Comparison of ENCODE assay signal across 8 mouse cellular contexts in genomic region chr17:12991194-12991634, GRCm38 (mm10). TPM values are rescaled to one million over a fixed set of nuclear protein-coding genes. Genes with fewer than 3 reads are reported as not detected.
DNase-seq lines count a peak whose midpoint lies in the region; TF ChIP-seq lines count a peak whose summit lies in the region.

No protein-coding gene starts in this region.

- H3K9ac ChIP-seq in liver, adult 2 months (ENCODE audit: low read depth, low read length), result peak overlapping the region; percentile 100

- peaks cover 10% of the 10 kb centered on the region; the same call in 1 of the 2 replicates for H3K4me1 ChIP-seq in liver, adult 2 months (ENCODE audit: control insufficient read depth, insufficient read depth, low read length)

- under 1% methylated on average over 12 of the region's 12 CpGs for WGBS in liver, adult 2 months

- no peak for TF ChIP-seq CTCF in liver, adult 2 months (IDR thresholded peaks at IDR 0.05; ENCODE audit: low read depth, low read length)

- H3K36me3 ChIP-seq in liver, adult 2 months (ENCODE audit: control insufficient read depth, insufficient read depth, low read length), result no peaks in the 10 kb centered on the region
- no peaks in the 10 kb centered on the region for H3K36me3 ChIP-seq in myocyte (ENCODE audit: control insufficient read depth, insufficient read depth)

- H3K79me2 ChIP-seq in liver, adult 2 months (ENCODE audit: control insufficient read depth, insufficient read depth, low read length), result peaks cover 17% of the 10 kb centered on the region; the same call in 1 of the 2 replicates
- H3K79me2 ChIP-seq in myocyte (ENCODE audit: control insufficient read depth, insufficient read depth), result peaks cover 55% of the 10 kb centered on the region

- no peak for TF ChIP-seq POLR2A in liver, adult 2 months (IDR thresholded peaks at IDR 0.05; ENCODE audit: extremely low read depth, insufficient read depth, low read length)
- TF ChIP-seq POLR2A in myocyte (IDR thresholded peaks at IDR 0.05; ENCODE audit: insufficient read length, low read depth), result no peak

- H3K27ac ChIP-seq in liver, adult 2 months (replicated peaks; ENCODE audit: insufficient read depth, low read depth, low read length), result peak overlapping the region; percentile 99

- DNase-seq in spleen, adult 18-20 months, result peak; percentile 35 to 51
- no peak for DNase-seq in spleen, adult 12 weeks (ENCODE audit: low spot score)
- DNase-seq in embryo, embryonic 9.5 days (ENCODE audit: extremely low spot score), result peak; percentile 19
- DNase-seq in heart, postnatal 4 days, result peak; percentile 30
- peak; percentile 27 for DNase-seq in liver, adult 2 months (ENCODE audit: extremely low read depth, low read depth, low spot score)
- no peak for DNase-seq in urinary bladder, postnatal 25 days (ENCODE audit: low spot score)
- no peak for DNase-seq in testis, postnatal 10 days (ENCODE audit: low spot score)

- peak overlapping the region; percentile 94 for H3K4me2 ChIP-seq in myocyte (ENCODE audit: low read depth)

- H3ac ChIP-seq in myocyte (ENCODE audit: control insufficient read depth, insufficient read length), result peak overlapping the region; percentile 59

- H3K27me3 ChIP-seq in liver, adult 2 months (ENCODE audit: control insufficient read depth, insufficient read depth, low read length), result no peaks in the 10 kb centered on the region
- H3K27me3 ChIP-seq in myocyte (ENCODE audit: control insufficient read depth, insufficient read depth, insufficient read length), result no peaks in the 10 kb centered on the region

- peak overlapping the region; percentile 89 for H3K4me3 ChIP-seq in liver, adult 2 months (ENCODE audit: insufficient read depth, low read depth, low read length)
- peak overlapping the region; percentile 67 for H3K4me3 ChIP-seq in myocyte

TF ChIP-seq in myocyte, 11 proteins besides CTCF, POLR2A, EP300 and RAD21:
- TF ChIP-seq MYOG (IDR thresholded peaks at IDR 0.05; ENCODE audit: control insufficient read depth in 1 of 3, insufficient read depth in 1 of 3, insufficient read length in 2 of 3, low read depth in 2 of 3) (no peak), USF1 (IDR thresholded peaks at IDR 0.05; ENCODE audit: low read depth) (no peak), CEBPB (IDR thresholded peaks at IDR 0.05; ENCODE audit: insufficient read depth, poor library complexity, severe bottlenecking) (no peak), REST (IDR thresholded peaks at IDR 0.05; ENCODE audit: insufficient read depth, insufficient read length) (no peak), MAX (IDR thresholded peaks at IDR 0.05; ENCODE audit: low read depth) (no peak), E2F4 (IDR thresholded peaks at IDR 0.05; ENCODE audit: insufficient read depth) (no peak), SRF (IDR thresholded peaks at IDR 0.05; ENCODE audit: control insufficient read depth, insufficient read length, low read depth) (no peak), TCF12 (IDR thresholded peaks at IDR 0.05; ENCODE audit: insufficient read depth, poor library complexity, severe bottlenecking) (no peak), MYOD1 (IDR thresholded peaks at IDR 0.05; ENCODE audit: control insufficient read depth in 1 of 3, insufficient read length in 2 of 3, low read depth in 2 of 3) (no peak)
TF ChIP-seq in myocyte: peak in this region for 0.

RNA-seq across cellular contexts. Expression of gene Wtap, which starts 2.8 kb away (rescaled TPM):
- total RNA-seq in heart, postnatal 4 days (2021), result 10 to 100 TPM; 54.9 to 56.8 TPM
- 32.0 and 32.6 TPM in 2 replicates for total RNA-seq in liver, adult 2 months (2014; rRNA removed)
- polyA plus RNA-seq in liver, adult 2 months (2012; rRNA removed), result 7.8 and 7.9 TPM in 2 replicates
- 21.3 TPM for polyA plus RNA-seq in myocyte (2012; fragmentation: generic; extraction: Trizol)

RNA-seq across cellular contexts. Expression of gene Sod2, which starts 15.4 kb away (rescaled TPM):
- 100 to 1,000 TPM; 589 to 631 TPM for total RNA-seq in heart, postnatal 4 days (2021)
- 169 and 338 TPM in 2 replicates for total RNA-seq in liver, adult 2 months (2014; rRNA removed)
- 593 and 597 TPM in 2 replicates for polyA plus RNA-seq in liver, adult 2 months (2012; rRNA removed)
- polyA plus RNA-seq in myocyte (2012; fragmentation: generic; extraction: Trizol), result 172 TPM

RNA-seq across cellular contexts. Expression of gene Acat2, which starts 30.7 kb away (rescaled TPM):
- 10 to 100 TPM; 20.3 to 21.1 TPM for total RNA-seq in heart, postnatal 4 days (2021)
- total RNA-seq in liver, adult 2 months (2014; rRNA removed), result 75.1 and 75.7 TPM in 2 replicates
- 44.6 and 45.9 TPM in 2 replicates for polyA plus RNA-seq in liver, adult 2 months (2012; rRNA removed)
- polyA plus RNA-seq in myocyte (2012; fragmentation: generic; extraction: Trizol), result 81.9 TPM

RNA-seq across cellular contexts. Expression of gene Acat3, which starts 50.8 kb away (rescaled TPM):
- total RNA-seq in heart, postnatal 4 days (2021), result not detected
- 255 and 271 TPM in 2 replicates for total RNA-seq in liver, adult 2 months (2014; rRNA removed)
- polyA plus RNA-seq in liver, adult 2 months (2012; rRNA removed), result 178 and 179 TPM in 2 replicates
- polyA plus RNA-seq in myocyte (2012; fragmentation: generic; extraction: Trizol), result 0.76 TPM

Comparison
In these comparisons a context has a peak if more than half of its experiments do, and no peak if none do; other contexts are left out.
1. DNase-seq: peak in spleen, adult 18-20 months (2 of 2), embryo, embryonic 9.5 days (single experiment), heart, postnatal 4 days (single experiment) and liver, adult 2 months (single experiment); none in spleen, adult 12 weeks (single experiment), urinary bladder, postnatal 25 days (single experiment) and testis, postnatal 10 days (single experiment).